Mouse (Mus musculus) stomach, postnatal 0 days (tissue): ENCODE measurements at regions not wholly inside any gene's neighbourhood (a gene's known extent, or its start where the extent isn't known, plus 50 kb on each side); places are given as distances from the start of the nearest gene placed in this dataset.

Source experiments
- ATAC-seq: fragments of 200-750 bp; cut with Nextera tagmentation; 2 replicates; pipeline ENCODE4 v1.8.0; 2017; ENCODE audit not compliant: low FRiP score, low TSS enrichment
- DNase-seq: peaks from one replicate; pipeline ENCODE4 v3.0.0-alpha.2; 2016; ENCODE audit warnings: low spot score
- H3K27ac ChIP-seq: fragments of 300-500 bp; sonication (generic); replicated peaks from 2 replicates; pipeline ENCODE4 v1.5.1; 2014; ENCODE audit warnings: mild to moderate bottlenecking, control low read depth
- H3K27me3 ChIP-seq: fragments of 300-500 bp; sonication (generic); 2 replicates; pipeline ENCODE4 v1.6.1; 2014; ENCODE audit warnings: low read length; ENCODE audit not compliant: control insufficient read depth, insufficient read depth
- H3K36me3 ChIP-seq: fragments of 300-500 bp; sonication (generic); 2 replicates; pipeline ENCODE4 v1.6.1; 2014; ENCODE audit warnings: low read length, mixed read lengths; ENCODE audit not compliant: control insufficient read depth, insufficient read depth
- H3K4me1 ChIP-seq: fragments of 300-500 bp; sonication (generic); replicated peaks from 2 replicates; pipeline ENCODE4 v1.6.1; 2014; ENCODE audit warnings: antibody characterized with exemption; ENCODE audit not compliant: control insufficient read depth, insufficient read depth
- H3K4me2 ChIP-seq: fragments of 300-500 bp; sonication (generic); replicated peaks from 2 replicates; pipeline ENCODE4 v1.6.1; 2014; ENCODE audit warnings: low read depth, mild to moderate bottlenecking, control low read depth, moderate library complexity
- H3K4me3 ChIP-seq: fragments of 300-500 bp; sonication (generic); 2 replicates; pipeline ENCODE4 v1.5.1; 2014; ENCODE audit warnings: low read depth, low read length, control low read depth
- H3K9ac ChIP-seq: fragments of 300-500 bp; sonication (generic); 2 replicates; pipeline ENCODE4 v1.6.1; 2014; ENCODE audit warnings: mild to moderate bottlenecking, low read length, control low read depth, mixed read lengths
- H3K9me3 ChIP-seq: fragments of 300-500 bp; sonication (generic); 2 replicates; pipeline ENCODE4 v1.6.1; 2016; ENCODE audit warnings: low read length; ENCODE audit not compliant: control insufficient read depth
- CTCF ChIP-seq: IDR thresholded peaks from 2 replicates; pipeline ENCODE4 v1.5.1; 2016; ENCODE audit warnings: antibody characterized with exemption, low read depth, mild to moderate bottlenecking, moderate library complexity
- EP300 ChIP-seq: optimal IDR thresholded peaks from 2 replicates; pipeline ENCODE3; 2016; ENCODE audit warnings: antibody characterized with exemption
- WGBS: fragments of 180-500 bp; shearing (Covaris S2); extraction: QIAGEN DNeasy Blood & Tissue Kit; methylation state at CpG from one replicate; pipeline ENCODE4 v1.1.7; 2014; 5-methylcytosine and 5-hydroxymethylcytosine counted together

DNA sequence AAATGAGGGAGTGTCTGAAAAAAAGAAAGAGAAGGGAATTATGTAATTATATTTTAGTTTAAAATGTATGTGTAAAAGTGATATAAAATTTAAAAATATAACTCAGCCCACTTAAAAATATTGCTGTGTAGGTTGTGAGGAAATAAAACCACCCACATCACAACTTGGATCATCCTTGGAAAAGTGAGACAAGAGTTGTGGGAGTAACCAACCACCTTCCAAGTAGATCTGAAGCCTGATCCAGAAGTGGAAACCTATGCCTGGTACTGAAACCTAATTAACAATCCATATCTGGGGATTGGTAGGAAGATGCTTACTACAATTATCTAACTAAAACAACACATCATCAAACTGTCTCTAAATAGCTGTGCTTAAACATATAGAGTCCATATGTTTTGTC lies 743.1 kb downstream of the Stim2 start:
- TF ChIP-seq CTCF (no peak), EP300 (no peak)
- H3K9me3 ChIP-seq = no peaks in the 10 kb centered on the region
- H3K27me3 ChIP-seq = no peaks in the 10 kb centered on the region
- DNase-seq (no peak), ATAC-seq (no peak)
- no peak overlapping the region for H3K9ac ChIP-seq
- no peak overlapping the region for H3K4me2 ChIP-seq
- no peaks in the 10 kb centered on the region for H3K4me1 ChIP-seq
- H3K27ac ChIP-seq = no peak overlapping the region
- H3K36me3 ChIP-seq = no peaks in the 10 kb centered on the region
- H3K4me3 ChIP-seq = no peak overlapping the region

DNA sequence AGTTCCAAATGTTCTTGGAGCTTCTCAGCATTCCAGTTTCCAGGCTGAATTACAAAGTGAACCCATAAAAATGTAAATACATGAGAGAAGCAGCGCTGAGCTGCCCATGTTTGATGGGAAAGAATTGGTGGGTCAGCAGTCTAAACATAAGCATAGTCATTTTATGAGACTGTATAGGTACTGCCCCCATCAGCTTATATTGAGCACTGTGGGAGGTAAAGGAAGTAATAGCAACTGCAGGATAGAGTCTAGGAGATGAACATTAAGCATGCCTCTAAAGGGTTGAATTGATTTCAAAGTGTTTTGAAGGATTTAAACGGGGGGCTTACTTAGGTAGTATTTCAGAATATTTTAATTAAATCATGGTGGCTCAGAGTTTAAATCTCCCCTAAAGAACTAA lies 748.7 kb downstream of the Stim2 start:
- 40% methylated on average over 2 of the region's 2 CpGs for WGBS
- no peaks in the 10 kb centered on the region for H3K27me3 ChIP-seq
- H3K9ac ChIP-seq = no peak overlapping the region
- no peaks in the 10 kb centered on the region for H3K4me1 ChIP-seq
- ATAC-seq (no peak), DNase-seq (no peak)
- H3K36me3 ChIP-seq = no peaks in the 10 kb centered on the region
- no peak overlapping the region for H3K4me2 ChIP-seq
- H3K27ac ChIP-seq = no peak overlapping the region
- H3K4me3 ChIP-seq = no peak overlapping the region
- no peaks in the 10 kb centered on the region for H3K9me3 ChIP-seq
- no peak for TF ChIP-seq CTCF
- no peak for TF ChIP-seq EP300

DNA sequence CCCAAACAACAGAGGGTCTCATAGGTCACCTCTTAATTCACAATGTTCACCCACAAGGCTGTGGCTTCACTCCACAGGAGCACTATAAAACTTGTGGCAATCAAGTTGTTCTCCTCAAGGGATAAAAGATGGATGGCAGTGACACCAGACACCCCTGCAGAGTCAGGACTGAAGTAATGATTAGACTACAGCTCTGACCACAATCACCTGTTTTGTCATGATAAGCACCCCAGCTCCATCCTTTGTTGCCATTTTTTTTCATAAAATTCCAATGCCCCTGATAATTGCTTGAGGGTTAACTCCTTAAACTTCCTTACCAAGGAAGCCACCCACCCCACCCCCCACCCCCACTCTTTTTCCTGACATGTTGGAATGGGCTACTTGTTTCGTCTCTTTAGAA lies 755.1 kb downstream of the Stim2 start:
- Histone ChIP-seq H3K4me1 (no peaks in the 10 kb centered on the region), H3K27me3 (no peaks in the 10 kb centered on the region), H3K4me3 (no peak overlapping the region), H3K36me3 (no peaks in the 10 kb centered on the region), H3K27ac (no peak overlapping the region), H3K4me2 (no peak overlapping the region), H3K9ac (no peak overlapping the region), H3K9me3 (no peaks in the 10 kb centered on the region)
- TF ChIP-seq EP300 = no peak
- 64% methylated on average over 1 of the region's 1 CpGs for WGBS
- DNase-seq (no peak), ATAC-seq (no peak)

DNA sequence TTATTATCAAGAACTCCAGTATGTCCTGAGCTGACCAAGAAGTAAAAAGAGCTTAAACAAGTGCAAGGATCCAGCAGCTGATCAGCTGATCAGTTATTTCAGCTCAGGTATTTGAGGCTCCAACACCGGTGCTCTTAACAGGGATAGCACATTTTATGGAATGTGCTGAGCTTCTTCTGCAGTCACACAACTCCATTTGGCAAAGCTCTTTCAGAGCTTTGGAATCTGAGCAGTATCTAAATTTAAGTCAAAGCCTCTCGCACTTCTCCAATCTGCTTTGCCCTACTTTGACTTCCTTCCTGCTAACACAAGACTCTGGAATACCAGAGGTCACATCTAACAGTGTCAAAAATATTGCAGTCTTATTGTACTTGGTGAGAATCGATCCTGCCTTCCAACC lies 761.4 kb downstream of the Stim2 start:
- no peak overlapping the region for H3K27ac ChIP-seq
- H3K4me2 ChIP-seq = no peak overlapping the region
- no peaks in the 10 kb centered on the region for H3K4me1 ChIP-seq
- no peak overlapping the region for H3K4me3 ChIP-seq
- ATAC-seq (no peak), DNase-seq (no peak)
- no peaks in the 10 kb centered on the region for H3K27me3 ChIP-seq
- H3K9ac ChIP-seq = no peak overlapping the region
- 69% methylated on average over 3 of the region's 3 CpGs for WGBS
- no peaks in the 10 kb centered on the region for H3K9me3 ChIP-seq
- no peak for TF ChIP-seq EP300
- TF ChIP-seq CTCF = no peak
- no peaks in the 10 kb centered on the region for H3K36me3 ChIP-seq

DNA sequence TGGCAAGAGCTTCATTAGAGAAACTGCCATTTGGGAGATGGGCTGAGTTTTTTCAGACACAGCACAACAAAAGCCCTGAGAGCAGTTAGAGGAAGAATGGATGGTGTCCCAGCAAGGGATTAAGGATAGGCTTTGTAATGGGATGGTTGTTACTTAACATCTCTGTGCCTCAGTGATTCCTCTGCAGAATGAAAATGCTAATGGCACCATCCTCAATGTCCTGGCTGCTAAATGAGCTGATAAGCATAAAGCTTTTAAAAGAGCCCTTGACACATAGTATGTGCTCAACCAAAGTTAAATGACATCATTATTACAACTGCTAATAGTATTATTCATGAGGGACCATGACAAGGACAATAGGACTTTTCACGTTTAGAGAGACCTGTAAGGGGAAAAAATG lies 764.7 kb downstream of the Stim2 start:
- DNase-seq = no peak
- ATAC-seq = no peak
- no peaks in the 10 kb centered on the region for H3K27me3 ChIP-seq
- H3K36me3 ChIP-seq = no peaks in the 10 kb centered on the region
- TF ChIP-seq CTCF = no peak
- no peak for TF ChIP-seq EP300
- H3K27ac ChIP-seq = no peak overlapping the region
- H3K9ac ChIP-seq = no peak overlapping the region
- no peak overlapping the region for H3K4me2 ChIP-seq
- H3K9me3 ChIP-seq = no peaks in the 10 kb centered on the region
- H3K4me1 ChIP-seq = no peaks in the 10 kb centered on the region
- H3K4me3 ChIP-seq = no peak overlapping the region
- WGBS = 67% methylated on average over 1 of the region's 1 CpGs

DNA sequence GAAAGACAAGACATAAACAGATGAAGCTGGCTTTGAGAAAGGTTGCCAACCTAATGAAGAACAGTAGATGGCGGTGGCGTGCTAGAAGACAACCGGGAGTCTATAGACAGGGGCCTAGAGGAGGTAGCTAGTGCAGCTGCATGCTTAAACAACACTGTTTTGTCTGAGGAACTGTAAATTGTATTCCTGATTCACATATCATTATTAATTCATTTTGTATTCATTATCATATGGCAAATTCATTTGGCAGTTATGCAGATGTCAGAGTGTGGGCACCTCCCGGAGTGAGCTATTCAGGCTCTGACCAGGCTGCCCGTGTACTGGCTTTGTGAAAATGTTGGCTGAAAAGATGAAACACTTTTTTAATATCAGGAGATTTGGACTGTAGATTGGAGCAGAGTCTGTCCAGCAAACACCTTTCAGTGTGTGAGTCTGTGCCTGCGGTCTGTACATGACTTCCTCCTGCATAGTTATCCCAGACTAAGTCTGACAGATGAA lies 798.7 kb downstream of the Stim2 start:
- no peak for ATAC-seq

More for the DNA sequence above, 798.7 kb downstream of the Stim2 start:
- H3K36me3 ChIP-seq = no peaks in the 10 kb centered on the region
- no peaks in the 10 kb centered on the region for H3K4me1 ChIP-seq
- H3K9me3 ChIP-seq = no peaks in the 10 kb centered on the region
- TF ChIP-seq EP300 (no peak), CTCF (peak; percentile 87)
- no peak overlapping the region for H3K27ac ChIP-seq
- 33% methylated on average over 6 of the region's 6 CpGs for WGBS
- H3K4me2 ChIP-seq = no peak overlapping the region
- peak; percentile 40 for DNase-seq
- no peak overlapping the region for H3K9ac ChIP-seq
- no peak overlapping the region for H3K4me3 ChIP-seq
- no peaks in the 10 kb centered on the region for H3K27me3 ChIP-seq
